Mouse (Mus musculus) gastrocnemius, adult 18-20 months (tissue): Measurements from ENCODE around the gene Usf1. TPM values are rescaled to one million over a fixed set of nuclear protein-coding genes. Genes with fewer than 3 reads are reported as not detected.

Experiments
- DNase-seq: peaks from one replicate; pipeline ENCODE4 v3.0.0; 2021; ENCODE audit warnings: low spot score
- total RNA-seq, 2 experiments: library from RNA; stranded (reverse); gene quantifications; 2 replicates each; pipeline ENCODE4 v1.2.3; 2021

The Usf1 gene
- total RNA-seq, 2 experiments from 2014 or later = 24.7 to 26.1 TPM

GRCm38 (mm10) chr1:171452522-171452921, 41.4 kb downstream of the Usf1 start:
- DNase-seq = no peak

GRCm38 (mm10) chr1:171452923-171453322, 41.8 kb downstream of the Usf1 start:
- DNase-seq = no peak

DNA sequence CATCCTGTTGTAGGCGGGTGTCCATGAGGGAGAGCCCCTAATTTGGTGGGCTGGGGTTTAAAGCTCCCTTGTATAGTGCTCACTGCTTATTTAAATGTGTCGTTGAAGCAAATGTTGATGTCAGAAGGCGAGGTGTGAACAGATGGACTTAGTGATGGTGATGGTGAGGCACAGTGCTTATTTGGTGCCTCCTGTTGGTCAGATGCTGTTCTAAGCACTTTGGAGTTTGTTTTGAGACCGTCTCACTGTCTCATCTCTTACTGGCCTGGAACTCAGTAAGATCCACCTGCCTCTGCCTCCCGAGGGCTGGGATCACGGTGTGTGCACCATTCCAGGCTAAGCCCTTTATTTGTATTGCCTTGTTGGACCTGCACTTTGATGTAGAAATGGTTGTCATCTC, 43.8 kb downstream of the Usf1 start:
- DNase-seq = no peak

DNA sequence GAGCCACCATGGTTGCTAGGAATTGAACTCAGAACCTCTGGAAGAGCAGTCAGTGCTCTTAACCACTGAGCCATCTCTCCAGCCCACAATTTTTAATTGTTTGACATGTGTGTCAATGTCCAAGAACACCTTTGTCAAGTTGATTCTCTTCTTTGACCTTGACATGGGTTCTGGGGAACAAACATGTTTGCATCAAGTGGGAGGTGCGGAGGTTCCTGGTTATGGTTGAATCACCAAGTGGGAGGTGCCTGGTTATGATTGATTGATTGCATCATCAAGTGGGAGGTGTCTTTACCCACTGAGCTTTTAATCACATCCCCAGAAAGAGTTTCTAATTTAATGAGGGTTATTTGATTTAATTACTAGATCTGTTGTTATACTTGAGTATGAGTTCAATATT, 46.5 kb downstream of the Usf1 start:
- no peak for DNase-seq

DNA sequence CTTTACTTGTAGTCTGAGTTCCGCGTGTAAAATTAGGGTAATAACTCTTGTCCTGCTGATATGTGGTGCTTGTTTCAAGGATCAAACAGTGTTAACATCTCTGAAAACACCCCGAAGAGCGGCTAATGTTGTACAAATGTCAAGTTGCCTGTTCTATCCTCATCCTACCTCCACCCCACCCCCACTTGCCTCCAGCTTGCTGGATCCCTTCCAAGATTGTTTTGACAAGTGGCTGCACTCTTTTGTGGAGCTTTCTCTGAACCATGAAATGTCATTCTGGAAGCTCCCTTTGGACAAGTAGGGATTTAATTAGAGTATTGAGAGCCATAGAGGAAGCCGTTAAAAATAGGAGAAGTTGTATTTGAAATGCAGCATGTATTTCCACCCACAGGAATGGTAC, 48.7 kb downstream of the Usf1 start:
- DNase-seq = no peak

GRCm38 (mm10) chr1:171460551-171461503, 49.7 kb downstream of the Usf1 start:
- no peak for DNase-seq

DNA sequence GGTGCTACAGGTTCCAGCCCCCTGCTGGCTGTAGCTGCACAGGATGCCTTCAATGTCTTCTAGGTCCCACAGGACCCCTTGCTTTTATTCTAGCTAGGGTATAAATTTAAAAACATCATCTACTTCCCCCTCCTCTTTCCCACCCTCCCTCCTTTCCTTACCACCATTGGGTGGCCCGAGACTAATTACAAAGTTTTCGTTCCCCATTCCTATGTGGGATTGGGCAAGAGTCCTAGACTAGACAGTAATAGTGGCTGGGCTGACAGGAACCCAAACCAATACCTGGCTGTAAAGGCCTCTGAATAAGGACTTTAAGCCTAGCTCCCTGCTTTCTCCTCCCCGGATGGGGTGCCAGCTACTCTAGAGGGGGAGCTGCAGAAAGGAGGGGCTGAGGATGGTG, 52.0 kb downstream of the Usf1 start:
- DNase-seq = no peak

GRCm38 (mm10) chr1:171465749-171466412, 54.8 kb downstream of the Usf1 start:
- no peak for DNase-seq

DNA sequence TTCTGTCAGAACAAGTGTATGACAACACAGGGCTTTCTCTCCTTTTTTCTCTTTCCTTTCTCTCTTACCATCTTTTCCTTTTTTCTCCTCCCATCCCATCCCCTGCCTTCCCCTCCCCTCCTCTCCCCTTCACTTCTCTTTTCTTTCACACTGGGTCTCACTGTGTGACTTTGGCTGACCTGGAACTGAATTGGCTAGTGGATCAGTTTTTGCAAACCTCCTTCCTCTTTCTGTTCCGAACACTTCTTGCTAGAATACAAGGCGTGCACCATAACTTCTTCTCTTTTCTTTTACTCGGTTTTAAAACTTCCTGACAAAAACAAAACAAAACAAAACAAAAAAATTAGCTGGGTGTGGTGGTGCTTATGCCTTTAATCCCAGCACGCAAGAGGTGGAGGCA, 55.5 kb downstream of the Usf1 start:
- DNase-seq = no peak

Other genes with a start within 250 kb of the Usf1 start
- gene Pcp4l1, start 215.0 kb upstream of the Usf1 start, total RNA-seq = 100 to 1,000 TPM in 1 of 2 experiments, 10 to 100 TPM in 1; 36.1 to 133 TPM
- gene Nr1i3, start 197.3 kb upstream of the Usf1 start, total RNA-seq = not detected
- 10 to 100 TPM; 47.6 to 51.7 TPM for gene Tomm40l, start 188.8 kb upstream of the Usf1 start, total RNA-seq
- 1 to 10 TPM in 1 of 2 experiments, not detected in 1; 7.5 TPM for gene Apoa2, start 186.3 kb upstream of the Usf1 start, total RNA-seq
- gene Fcer1g, start 176.9 kb upstream of the Usf1 start, total RNA-seq = 1 to 10 TPM; 2.2 to 4.9 TPM
- under 1 TPM; 0.48 to 0.90 TPM for gene Adamts4, start 160.9 kb upstream of the Usf1 start, total RNA-seq
- gene Ndufs2, start 159.9 kb upstream of the Usf1 start, total RNA-seq = 100 to 1,000 TPM; 804 to 821 TPM
- 10 to 100 TPM; 12.0 to 13.0 TPM for gene B4galt3, start 141.0 kb upstream of the Usf1 start, total RNA-seq
- 1 to 10 TPM; 7.8 to 7.9 TPM for gene Ppox, start 130.1 kb upstream of the Usf1 start, total RNA-seq
- 10 to 100 TPM; 15.1 to 19.3 TPM for gene Usp21, start 123.3 kb upstream of the Usf1 start, total RNA-seq
- 10 to 100 TPM; 85.7 to 96.8 TPM for gene Ufc1, start 116.3 kb upstream of the Usf1 start, total RNA-seq
- 10 to 100 TPM; 28.1 to 35.8 TPM for gene Dedd, start 82.2 kb upstream of the Usf1 start, total RNA-seq
- 10 to 100 TPM; 26.0 to 28.9 TPM for gene Nit1, start 65.7 kb upstream of the Usf1 start, total RNA-seq
- gene Pfdn2, start 65.6 kb upstream of the Usf1 start, total RNA-seq = 100 to 1,000 TPM; 110 to 128 TPM
- not detected for gene Klhdc9, start 50.5 kb upstream of the Usf1 start, total RNA-seq
- not detected for gene Nectin4, start 41.2 kb upstream of the Usf1 start, total RNA-seq
- under 1 TPM; 0.53 to 0.90 TPM for gene Arhgap30, start 22.4 kb upstream of the Usf1 start, total RNA-seq
- under 1 TPM; 0.48 to 0.93 TPM for gene Tstd1, start 7.6 kb downstream of the Usf1 start, total RNA-seq
- gene F11r, start 26.2 kb downstream of the Usf1 start, total RNA-seq = 1 to 10 TPM; 3.7 to 7.0 TPM
- gene Alyref2, start 92.2 kb downstream of the Usf1 start, total RNA-seq = 1 to 10 TPM; 1.3 to 1.4 TPM
- not detected for gene Itln1, start 124.0 kb downstream of the Usf1 start, total RNA-seq
- under 1 TPM in 1 of 2 experiments, not detected in 1; 0.09 TPM for gene Cd244a, start 147.9 kb downstream of the Usf1 start, total RNA-seq
- under 1 TPM in 1 of 2 experiments, not detected in 1; 0.14 TPM for gene Ly9, start 196.1 kb downstream of the Usf1 start, total RNA-seq
- gene Slamf7, start 241.7 kb downstream of the Usf1 start, total RNA-seq = not detected